Mouse (Mus musculus): ENCODE measurements around the gene Rps6kb2. TPM values are rescaled to one million over a fixed set of nuclear protein-coding genes. Genes with fewer than 3 reads are reported as not detected.
A peak's percentile ranks its signal among the peaks of the same experiment; 100 is the strongest.

Rps6kb2 gene
- total RNA-seq, 1 experiment = 19.7 TPM

- peaks cover 4% of the 10 kb centered on the region; the same call in 1 of the 2 replicates for H3K36me3 ChIP-seq (ENCODE audit: control insufficient read depth, insufficient read depth, low read length, poor library complexity, severe bottlenecking)
- no peak overlapping the region for H3K4me3 ChIP-seq (ENCODE audit: insufficient read depth in 1 of 2, low read depth in 1 of 2, low read length in 2 of 2, poor library complexity in 1 of 2, severe bottlenecking in 1 of 2)
- in situ Hi-C loops (cut with MboI; ENCODE audit: low sequenced_read_pairs in 2 of 2, unreplicated experiment in 2 of 2) = no loop called here
- H3K9me3 ChIP-seq (ENCODE audit: control insufficient read depth, insufficient read depth, low read depth, low read length) = no peaks in the 10 kb centered on the region
- DNase-seq (ENCODE audit: low read depth, low spot score) = no peak
- peaks cover 0 to 17% of the 10 kb centered on the region in 2 experiments; a peak in 1 of 4 replicates for H3K4me1 ChIP-seq (ENCODE audit: control insufficient read depth in 2 of 2, insufficient read depth in 2 of 2, low read length in 2 of 2, poor library complexity in 1 of 2)
- no peak overlapping the region for H3K9ac ChIP-seq (ENCODE audit: insufficient read depth, low read depth, low read length, poor library complexity, severe bottlenecking)
- no peak overlapping the region for H3K27ac ChIP-seq (ENCODE audit: insufficient read depth, low read depth, low read length, poor library complexity, severe bottlenecking)
- no peak for TF ChIP-seq MAFK (IDR thresholded peaks at IDR 0.05; ENCODE audit: insufficient read depth, low read depth, low read length)
- no peak for TF ChIP-seq HCFC1 (IDR thresholded peaks at IDR 0.05; ENCODE audit: borderline replicate concordance, insufficient read depth, low read length)
- no peak for TF ChIP-seq ZC3H11A (IDR thresholded peaks at IDR 0.05; ENCODE audit: borderline replicate concordance, low read depth, low read length)
- no peak for TF ChIP-seq CHD2 (IDR thresholded peaks at IDR 0.05; ENCODE audit: low read depth, low read length)
- no peak for TF ChIP-seq ZNF384 (IDR thresholded peaks at IDR 0.05; ENCODE audit: low read depth, low read length)
Observed at GRCm38 (mm10) chr19:4164100-4164499, 946 bp upstream of the Rps6kb2 start.

DNA sequence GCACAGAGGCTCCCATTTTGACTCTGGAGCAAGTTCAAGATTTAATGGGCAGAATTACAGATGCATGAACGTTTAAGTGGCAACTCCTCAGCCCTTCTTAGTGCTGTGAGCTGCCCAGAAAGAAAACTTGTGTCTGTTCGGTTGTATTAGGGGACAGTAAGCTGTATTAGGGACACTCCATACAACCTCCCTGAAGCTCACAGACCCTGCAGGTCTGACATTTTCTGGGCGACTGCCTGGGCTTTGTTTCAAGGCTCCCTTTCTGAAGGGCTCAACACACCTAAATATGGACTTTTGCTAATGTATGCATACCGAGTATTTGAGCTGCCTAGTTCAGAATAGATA, 361 bp upstream of the Rps6kb2 start:
- in situ Hi-C loops (cut with MboI; ENCODE audit: low sequenced_read_pairs in 2 of 2, unreplicated experiment in 2 of 2) = no loop called here
- peak overlapping the region; percentile 87 to 95 for H3K4me3 ChIP-seq (ENCODE audit: insufficient read depth in 1 of 2, low read depth in 1 of 2, low read length in 2 of 2, poor library complexity in 1 of 2, severe bottlenecking in 1 of 2)
- H3K9ac ChIP-seq (ENCODE audit: insufficient read depth, low read depth, low read length, poor library complexity, severe bottlenecking) = peak overlapping the region; percentile 69
- peaks cover 9% of the 10 kb centered on the region for H3K36me3 ChIP-seq (ENCODE audit: control insufficient read depth, insufficient read depth, low read length, poor library complexity, severe bottlenecking)
- no peak for TF ChIP-seq CHD2 (IDR thresholded peaks at IDR 0.05; ENCODE audit: low read depth, low read length)
- no peak for TF ChIP-seq ZC3H11A (IDR thresholded peaks at IDR 0.05; ENCODE audit: borderline replicate concordance, low read depth, low read length)
- no peak for TF ChIP-seq ZNF384 (IDR thresholded peaks at IDR 0.05; ENCODE audit: low read depth, low read length)
- H3K4me1 ChIP-seq (ENCODE audit: control insufficient read depth in 2 of 2, insufficient read depth in 2 of 2, low read length in 2 of 2, poor library complexity in 1 of 2) = peaks cover 0 to 17% of the 10 kb centered on the region in 2 experiments; a peak in 1 of 4 replicates
- no peaks in the 10 kb centered on the region for H3K9me3 ChIP-seq (ENCODE audit: control insufficient read depth, insufficient read depth, low read depth, low read length)
- no peak for DNase-seq (ENCODE audit: low read depth, low spot score)
- no peak overlapping the region for H3K27ac ChIP-seq (ENCODE audit: insufficient read depth, low read depth, low read length, poor library complexity, severe bottlenecking)

DNA sequence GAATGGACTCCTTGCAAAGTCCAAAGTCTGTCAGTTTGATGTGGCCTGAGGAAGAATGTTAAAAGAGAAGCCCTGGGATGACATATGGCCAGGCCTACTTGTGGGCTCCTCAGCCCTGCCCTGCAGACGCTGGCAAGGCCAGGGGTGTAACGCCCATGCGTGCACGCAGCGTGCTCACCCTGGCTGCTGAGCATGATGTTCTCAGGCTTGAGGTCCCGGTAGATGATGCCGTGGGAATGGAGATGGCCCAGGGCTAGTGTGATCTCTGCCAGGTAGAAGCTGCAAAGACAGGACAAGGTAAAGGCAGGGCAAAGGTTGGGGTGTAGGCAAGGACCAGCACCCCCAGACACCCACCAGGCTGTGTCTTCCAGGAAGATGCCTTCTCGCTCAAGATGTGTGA, 4.1 kb downstream of the Rps6kb2 start:
- Histone ChIP-seq H3K36me3 (ENCODE audit: control insufficient read depth, insufficient read depth, low read length, poor library complexity, severe bottlenecking) (peaks cover 17% of the 10 kb centered on the region), H3K4me1 (ENCODE audit: control insufficient read depth in 2 of 2, insufficient read depth in 2 of 2, low read length in 2 of 2, poor library complexity in 1 of 2) (peaks cover 0 to 25% of the 10 kb centered on the region in 2 experiments; a peak in 2 of 4 replicates), H3K27ac (ENCODE audit: insufficient read depth, low read depth, low read length, poor library complexity, severe bottlenecking) (no peak overlapping the region), H3K4me3 (ENCODE audit: insufficient read depth in 1 of 2, low read depth in 1 of 2, low read length in 2 of 2, poor library complexity in 1 of 2, severe bottlenecking in 1 of 2) (no peak overlapping the region), H3K9me3 (ENCODE audit: control insufficient read depth, insufficient read depth, low read depth, low read length) (no peaks in the 10 kb centered on the region), H3K9ac (ENCODE audit: insufficient read depth, low read depth, low read length, poor library complexity, severe bottlenecking) (no peak overlapping the region)
- no peak for TF ChIP-seq ZC3H11A (IDR thresholded peaks at IDR 0.05; ENCODE audit: borderline replicate concordance, low read depth, low read length)
- TF ChIP-seq HCFC1 (IDR thresholded peaks at IDR 0.05; ENCODE audit: borderline replicate concordance, insufficient read depth, low read length) = no peak
- no peak for TF ChIP-seq MAFK (IDR thresholded peaks at IDR 0.05; ENCODE audit: insufficient read depth, low read depth, low read length)
- TF ChIP-seq CHD2 (IDR thresholded peaks at IDR 0.05; ENCODE audit: low read depth, low read length) = no peak
- TF ChIP-seq ZNF384 (IDR thresholded peaks at IDR 0.05; ENCODE audit: low read depth, low read length) = no peak
- no peak for DNase-seq (ENCODE audit: low read depth, low spot score)
- in situ Hi-C loops (cut with MboI; ENCODE audit: low sequenced_read_pairs in 2 of 2, unreplicated experiment in 2 of 2) = no loop called here

- no peak for DNase-seq (ENCODE audit: low read depth, low spot score)
- no peak overlapping the region for H3K4me3 ChIP-seq (ENCODE audit: insufficient read depth in 1 of 2, low read depth in 1 of 2, low read length in 2 of 2, poor library complexity in 1 of 2, severe bottlenecking in 1 of 2)
- peaks cover 25% of the 10 kb centered on the region for H3K36me3 ChIP-seq (ENCODE audit: control insufficient read depth, insufficient read depth, low read length, poor library complexity, severe bottlenecking)
- in situ Hi-C loops (cut with MboI; ENCODE audit: low sequenced_read_pairs in 2 of 2, unreplicated experiment in 2 of 2) = no loop called here
- H3K9ac ChIP-seq (ENCODE audit: insufficient read depth, low read depth, low read length, poor library complexity, severe bottlenecking) = no peak overlapping the region
- no peak overlapping the region for H3K27ac ChIP-seq (ENCODE audit: insufficient read depth, low read depth, low read length, poor library complexity, severe bottlenecking)
- H3K9me3 ChIP-seq (ENCODE audit: control insufficient read depth, insufficient read depth, low read depth, low read length) = no peaks in the 10 kb centered on the region
- TF ChIP-seq ZNF384 (IDR thresholded peaks at IDR 0.05; ENCODE audit: low read depth, low read length) (no peak), HCFC1 (IDR thresholded peaks at IDR 0.05; ENCODE audit: borderline replicate concordance, insufficient read depth, low read length) (no peak), ZC3H11A (IDR thresholded peaks at IDR 0.05; ENCODE audit: borderline replicate concordance, low read depth, low read length) (no peak)
- H3K4me1 ChIP-seq (ENCODE audit: control insufficient read depth in 2 of 2, insufficient read depth in 2 of 2, low read length in 2 of 2, poor library complexity in 1 of 2) = peaks cover 0 to 32% of the 10 kb centered on the region in 2 experiments; a peak in 2 of 4 replicates
Observed at GRCm38 (mm10) chr19:4156771-4157170, 6.4 kb downstream of the Rps6kb2 start.

GRCm38 (mm10) chr19:4156073-4156579, 7.0 kb downstream of the Rps6kb2 start:
- in situ Hi-C loops (cut with MboI; ENCODE audit: low sequenced_read_pairs in 2 of 2, unreplicated experiment in 2 of 2) = no loop called here
- no peak for DNase-seq (ENCODE audit: low read depth, low spot score)
- peak overlapping the region; percentile 35 to 39; a peak in 2 of 4 replicates for H3K4me3 ChIP-seq (ENCODE audit: insufficient read depth in 1 of 2, low read depth in 1 of 2, low read length in 2 of 2, poor library complexity in 1 of 2, severe bottlenecking in 1 of 2)
- H3K27ac ChIP-seq (ENCODE audit: insufficient read depth, low read depth, low read length, poor library complexity, severe bottlenecking) = no peak overlapping the region
- H3K9ac ChIP-seq (ENCODE audit: insufficient read depth, low read depth, low read length, poor library complexity, severe bottlenecking) = peak overlapping the region; percentile 31; the same call in 1 of the 2 replicates
- peaks cover 0 to 36% of the 10 kb centered on the region in 2 experiments; a peak in 2 of 4 replicates for H3K4me1 ChIP-seq (ENCODE audit: control insufficient read depth in 2 of 2, insufficient read depth in 2 of 2, low read length in 2 of 2, poor library complexity in 1 of 2)
- no peaks in the 10 kb centered on the region for H3K9me3 ChIP-seq (ENCODE audit: control insufficient read depth, insufficient read depth, low read depth, low read length)
- peaks cover 29% of the 10 kb centered on the region for H3K36me3 ChIP-seq (ENCODE audit: control insufficient read depth, insufficient read depth, low read length, poor library complexity, severe bottlenecking)
- TF ChIP-seq CHD2 (IDR thresholded peaks at IDR 0.05; ENCODE audit: low read depth, low read length) (no peak), HCFC1 (IDR thresholded peaks at IDR 0.05; ENCODE audit: borderline replicate concordance, insufficient read depth, low read length) (no peak), ZC3H11A (IDR thresholded peaks at IDR 0.05; ENCODE audit: borderline replicate concordance, low read depth, low read length) (no peak), MAFK (IDR thresholded peaks at IDR 0.05; ENCODE audit: insufficient read depth, low read depth, low read length) (no peak), ZNF384 (IDR thresholded peaks at IDR 0.05; ENCODE audit: low read depth, low read length) (no peak)
